Mouse (Mus musculus) ES-E14 (cell line): ENCODE results near the gene Rasa3. TPM values are rescaled to one million over a fixed set of nuclear protein-coding genes. Genes with fewer than 3 reads are reported as not detected.

Experiments used
- DNase-seq: peaks from one replicate; pipeline ENCODE4 v3.0.0-alpha.2; 2013; ENCODE audit warnings: low read depth, low spot score
- H3K27ac ChIP-seq: 2 replicates; pipeline ENCODE4 v1.5.1; 2012; ENCODE audit warnings: low read depth, mild to moderate bottlenecking, low read length, moderate library complexity, mixed read lengths; ENCODE audit not compliant: poor library complexity, insufficient read depth, severe bottlenecking
- H3K36me3 ChIP-seq: 2 replicates; pipeline ENCODE4 v1.6.1; 2012; ENCODE audit warnings: mild to moderate bottlenecking, low read length, moderate library complexity, mixed read lengths; ENCODE audit not compliant: control insufficient read depth, poor library complexity, insufficient read depth, severe bottlenecking
- H3K4me1 ChIP-seq, 2 experiments: fragments of 150-350 bp in 1 of 2; sonication (generic) in 1 of 2; 2 replicates each; pipeline ENCODE4 v1.6.1; 2012; ENCODE audit warnings: low read length in 2 of 2, mild to moderate bottlenecking in 1 of 2, mixed read lengths in 1 of 2; ENCODE audit not compliant: control insufficient read depth in 2 of 2, insufficient read depth in 2 of 2, poor library complexity in 1 of 2
- H3K4me3 ChIP-seq, 2 experiments: fragments of 150-350 bp in 1 of 2; sonication (generic) in 1 of 2; 2 replicates each; pipeline ENCODE4 v1.5.1; 2012; ENCODE audit warnings: low read length in 2 of 2, low read depth in 1 of 2, mild to moderate bottlenecking in 1 of 2, mixed read lengths in 1 of 2; ENCODE audit not compliant: insufficient read depth in 1 of 2, poor library complexity in 1 of 2, severe bottlenecking in 1 of 2
- H3K9ac ChIP-seq: 2 replicates; pipeline ENCODE4 v1.6.1; 2012; ENCODE audit warnings: low read depth, mild to moderate bottlenecking, low read length, mixed read lengths; ENCODE audit not compliant: poor library complexity, insufficient read depth, severe bottlenecking
- H3K9me3 ChIP-seq: fragments of 150-350 bp; sonication (generic); 2 replicates; pipeline ENCODE4 v1.6.1; 2012; ENCODE audit warnings: low read depth, mild to moderate bottlenecking, low read length; ENCODE audit not compliant: control insufficient read depth, insufficient read depth
- CHD2 ChIP-seq: IDR thresholded peaks from 2 replicates; pipeline ENCODE4 v1.6.1; 2014; ENCODE audit warnings: mild to moderate bottlenecking, low read depth, low read length, inconsistent platforms
- HCFC1 ChIP-seq: IDR thresholded peaks from 2 replicates; pipeline ENCODE4 v1.6.1; 2012; ENCODE audit warnings: low read length, inconsistent platforms, borderline replicate concordance; ENCODE audit not compliant: insufficient read depth
- MAFK ChIP-seq: IDR thresholded peaks from 2 replicates; pipeline ENCODE4 v1.6.1; 2014; ENCODE audit warnings: mild to moderate bottlenecking, low read depth, low read length, inconsistent platforms; ENCODE audit not compliant: insufficient read depth
- ZC3H11A ChIP-seq: IDR thresholded peaks from 2 replicates; pipeline ENCODE4 v1.6.1; 2012; ENCODE audit warnings: low read depth, mild to moderate bottlenecking, inconsistent platforms, low read length, borderline replicate concordance
- ZNF384 ChIP-seq: IDR thresholded peaks from 2 replicates; pipeline ENCODE4 v1.6.1; 2012; ENCODE audit warnings: low read depth, low read length, inconsistent platforms
- in situ Hi-C, 2 experiments: fragments of 600-800 bp; cut with MboI; formaldehyde crosslinking; loops; one replicate each; pipeline ENCODE4 v1.15.1; 2025; ENCODE audit warnings: low sequenced_read_pairs in 2 of 2, inconsistent platforms in 1 of 2; ENCODE audit not compliant: unreplicated experiment in 2 of 2
- total RNA-seq: library from RNA; depleted of rRNA; stranded (reverse); fragments of 300-350 nt; gene quantifications from 2 replicates; pipeline ENCODE4 v1.2.3, GENCODE M21; 2012

The Rasa3 gene
- total RNA-seq, 1 experiment, result 14.4 TPM

- Histone ChIP-seq H3K9ac (no peak within 1 kb of the TSS), H3K4me3 (no peak within 1 kb of the TSS), H3K4me1 (no peaks in the 10 kb centered on the region), H3K36me3 (no peaks in the 10 kb centered on the region), H3K9me3 (0 out of 2 replicates have a peak, but pooled peaks cover 3% of the 10 kb centered on the region), H3K27ac (no peak within 1 kb of the TSS)
- peak; percentile 37 for DNase-seq
- no peak for TF ChIP-seq HCFC1
- no peak for TF ChIP-seq ZNF384
- no peak for TF ChIP-seq ZC3H11A
- TF ChIP-seq CHD2, result no peak
- TF ChIP-seq MAFK, result no peak
- in situ Hi-C loops, result no loop called here
Measured at GRCm38 (mm10) chr8:13705668-13706067, 28.3 kb upstream of the Rasa3 start, which contains the start of gene Cfap97d2. Gene Cfap97d2 (plus strand): TSS chr8:13705889.

DNA sequence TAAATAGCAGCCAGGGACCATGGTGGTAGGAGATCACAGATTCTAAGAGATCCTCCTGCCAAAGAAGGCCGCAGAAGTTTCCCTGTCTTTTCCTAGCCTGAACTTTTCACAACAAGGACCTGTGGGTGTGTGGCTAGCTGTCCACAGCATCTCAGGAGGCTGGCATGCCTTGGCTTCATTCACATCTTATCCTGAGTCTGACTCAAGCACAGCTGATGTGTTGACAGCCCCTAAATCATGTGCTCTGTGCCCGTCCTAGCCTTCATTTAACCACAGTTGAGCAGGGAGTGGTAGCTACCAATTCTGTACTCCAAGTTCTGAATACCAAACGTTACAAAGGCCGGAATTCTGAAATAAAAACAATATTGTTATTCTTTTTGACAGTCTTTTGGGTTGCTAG is 26.9 kb upstream of the Rasa3 start:
- DNase-seq, result no peak
- H3K4me3 ChIP-seq, result no peak overlapping the region

DNA sequence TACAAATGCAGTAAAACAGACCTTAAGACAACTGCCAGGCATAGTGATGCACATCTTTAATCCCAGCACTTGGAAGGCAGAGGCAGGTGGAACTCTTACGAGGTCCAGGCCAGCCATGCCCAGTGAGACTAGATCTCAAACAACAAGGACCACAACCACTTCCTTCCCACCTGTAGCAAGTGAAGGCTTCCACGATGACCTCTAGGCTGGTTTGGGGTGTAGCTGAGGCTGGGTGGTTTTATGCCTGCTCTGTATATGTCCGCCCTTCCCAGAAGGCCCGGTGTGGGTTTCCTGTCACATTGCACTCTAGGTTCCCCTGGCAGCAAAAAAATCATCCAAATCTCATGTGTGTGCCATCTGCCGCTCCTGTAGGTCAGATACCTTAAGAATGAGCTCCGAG is 26.4 kb upstream of the Rasa3 start:
- TF ChIP-seq ZC3H11A, result no peak
- TF ChIP-seq CHD2, result no peak
- TF ChIP-seq HCFC1, result no peak
- no peak overlapping the region for H3K9ac ChIP-seq
- no peak overlapping the region for H3K27ac ChIP-seq
- in situ Hi-C loops, result no loop called here
- no peaks in the 10 kb centered on the region for H3K9me3 ChIP-seq
- H3K4me1 ChIP-seq, result no peaks in the 10 kb centered on the region
- no peaks in the 10 kb centered on the region for H3K36me3 ChIP-seq
- DNase-seq, result no peak
- no peak overlapping the region for H3K4me3 ChIP-seq

More for the DNA sequence above, 26.9 kb upstream of the Rasa3 start:
- Histone ChIP-seq H3K36me3 (no peaks in the 10 kb centered on the region), H3K9ac (no peak overlapping the region), H3K9me3 (no peaks in the 10 kb centered on the region), H3K4me1 (no peaks in the 10 kb centered on the region), H3K27ac (no peak overlapping the region)
- in situ Hi-C loops, result no loop called here
- TF ChIP-seq ZC3H11A (no peak), CHD2 (no peak), MAFK (no peak), HCFC1 (no peak), ZNF384 (no peak)

- DNase-seq, result no peak
Measured at GRCm38 (mm10) chr8:13702755-13703154, 25.4 kb upstream of the Rasa3 start.

More at GRCm38 (mm10) chr8:13702755-13703154, 25.4 kb upstream of the Rasa3 start:
- no peak for TF ChIP-seq CHD2
- TF ChIP-seq HCFC1, result no peak
- no peak for TF ChIP-seq MAFK
- no peak for TF ChIP-seq ZNF384
- no peak for TF ChIP-seq ZC3H11A
- in situ Hi-C loops, result no loop called here
- no peak overlapping the region for H3K9ac ChIP-seq
- H3K9me3 ChIP-seq, result no peaks in the 10 kb centered on the region
- no peaks in the 10 kb centered on the region for H3K36me3 ChIP-seq
- no peak overlapping the region for H3K27ac ChIP-seq
- no peaks in the 10 kb centered on the region for H3K4me1 ChIP-seq
- H3K4me3 ChIP-seq, result no peak overlapping the region
